ENCODE assay signal across 23 mouse cellular contexts in the genomic region with DNA sequence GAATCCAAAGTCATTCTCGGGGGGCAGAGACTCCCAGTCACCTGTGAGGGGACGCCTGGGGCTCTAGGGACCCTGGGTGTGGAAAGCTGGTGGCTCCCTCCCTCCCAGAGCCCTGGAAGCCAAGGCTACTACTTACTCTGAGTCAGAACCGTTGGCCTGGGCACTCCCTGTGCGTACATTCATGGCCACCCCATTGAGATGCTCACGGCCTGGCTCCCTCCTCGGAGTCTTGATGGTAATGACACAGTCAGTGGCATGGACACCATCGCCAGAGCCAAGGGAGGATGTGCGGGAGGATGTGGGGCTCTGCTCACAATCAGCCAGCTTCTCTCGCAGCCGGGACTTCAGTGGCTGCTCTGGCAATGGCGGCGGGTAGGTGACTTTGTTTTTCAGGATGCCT. TPM values are rescaled to one million over a fixed set of nuclear protein-coding genes. Genes with fewer than 3 reads are reported as not detected.
DNase-seq lines count a peak whose midpoint lies in the region; ATAC-seq and TF ChIP-seq lines count a peak whose summit lies in the region.
"Had no signal": no experiment of that assay in that cellular context is flagged by ENCODE, and none has a peak within 500 bp of the region (broad histone marks: within the 10 kb centered on the region; RNA-seq: fewer than 3 reads in every experiment).

No protein-coding gene starts in this region.

- H3K36me3 ChIP-seq in forebrain, embryonic 15.5 days, result peaks cover 17% of the 10 kb centered on the region
- H3K36me3 ChIP-seq in forebrain, embryonic 14.5 days (ENCODE audit: control insufficient read depth, insufficient read depth, low read length), result peaks cover 85% of the 10 kb centered on the region
- H3K36me3 ChIP-seq in ES-Bruce4 (ENCODE audit: control insufficient read depth, insufficient read depth, low read length, poor library complexity, severe bottlenecking), result no peaks in the 10 kb centered on the region
- H3K36me3 ChIP-seq in intestine, postnatal 0 days (ENCODE audit: control insufficient read depth, insufficient read depth), result peaks cover 17% of the 10 kb centered on the region

- ATAC-seq in forebrain, embryonic 15.5 days (replicated peaks), result no peak
- no peak for ATAC-seq in forebrain, embryonic 14.5 days
- ATAC-seq in intestine, postnatal 0 days, result no peak
- ATAC-seq: hindbrain, postnatal 0 days; inflammation-experienced regulatory T-cells, adult 6 months; intestine, embryonic 16.5 days; Patski had no signal

- DNase-seq in adrenal gland, postnatal 10 days, result peak; percentile 29
- DNase-seq in adrenal gland, adult (ENCODE audit: inconsistent age in 2 of 2, low spot score in 1 of 2), result no peak
- no peak for DNase-seq in forebrain, embryonic 14.5 days (ENCODE audit: low spot score)
- DNase-seq: B cell, adult 2 months; cerebellum, adult 18-20 months; cerebellum, adult 9-10 months; forebrain, postnatal 0 days; gastrocnemius, adult 2 months; gastrocnemius, postnatal 14 days; heart, adult 11 months; kidney, adult 2 months had no signal

- TF ChIP-seq POLR2A in ES-Bruce4 (IDR thresholded peaks at IDR 0.05; ENCODE audit: insufficient read depth, low read length), result no peak

- no peak overlapping the region for H3K9ac ChIP-seq in forebrain, embryonic 15.5 days (replicated peaks)
- H3K9ac ChIP-seq in forebrain, embryonic 14.5 days (ENCODE audit: low read length), result no peak overlapping the region
- no peak overlapping the region for H3K9ac ChIP-seq in ES-Bruce4 (ENCODE audit: low read depth, poor library complexity, severe bottlenecking)
- no peak overlapping the region for H3K9ac ChIP-seq in intestine, postnatal 0 days (ENCODE audit: low read depth, low read length)
- H3K9ac ChIP-seq: forebrain, postnatal 0 days; hindbrain, embryonic 12.5 days had no signal

- H3K9me3 ChIP-seq in forebrain, embryonic 15.5 days, result no peaks in the 10 kb centered on the region
- no peaks in the 10 kb centered on the region for H3K9me3 ChIP-seq in forebrain, embryonic 14.5 days (replicated peaks; ENCODE audit: control insufficient read depth, low read length)
- no peaks in the 10 kb centered on the region for H3K9me3 ChIP-seq in ES-Bruce4 (replicated peaks; ENCODE audit: control insufficient read depth, insufficient read depth, low read length, poor library complexity, severe bottlenecking)
- H3K9me3 ChIP-seq in intestine, postnatal 0 days (ENCODE audit: control insufficient read depth), result no peaks in the 10 kb centered on the region
- H3K9me3 ChIP-seq: forebrain, embryonic 10.5 days; G1E; hindbrain, embryonic 12.5 days had no signal

- H3K4me3 ChIP-seq in forebrain, embryonic 15.5 days, result no peak overlapping the region
- no peak overlapping the region for H3K4me3 ChIP-seq in forebrain, embryonic 14.5 days (ENCODE audit: low read depth, low read length)
- H3K4me3 ChIP-seq in ES-Bruce4 (ENCODE audit: low read depth, low read length), result peak overlapping the region; percentile 13
- H3K4me3 ChIP-seq in intestine, postnatal 0 days (ENCODE audit: low read depth, low read length), result no peak overlapping the region
- H3K4me3 ChIP-seq: forebrain, embryonic 10.5 days; gastrocnemius, adult 2 months; hindbrain, embryonic 12.5 days had no signal

- no peak overlapping the region for H3K4me2 ChIP-seq in forebrain, embryonic 15.5 days (replicated peaks)
- H3K4me2 ChIP-seq in forebrain, embryonic 14.5 days (ENCODE audit: low read length), result no peak overlapping the region
- H3K4me2 ChIP-seq in intestine, postnatal 0 days (replicated peaks; ENCODE audit: low read depth), result no peak overlapping the region
- H3K4me2 ChIP-seq: heart, embryonic 11.5 days; hindbrain, embryonic 12.5 days had no signal

- H3K27ac ChIP-seq in forebrain, embryonic 15.5 days (replicated peaks), result peak overlapping the region; percentile 42; the same call in 1 of the 2 replicates
- no peak overlapping the region for H3K27ac ChIP-seq in forebrain, embryonic 14.5 days (ENCODE audit: low read depth, low read length)
- no peak overlapping the region for H3K27ac ChIP-seq in ES-Bruce4 (ENCODE audit: insufficient read depth, low read length)
- no peak overlapping the region for H3K27ac ChIP-seq in intestine, postnatal 0 days (ENCODE audit: low read depth, low read length)
- H3K27ac ChIP-seq: forebrain, embryonic 10.5 days; gastrocnemius, adult 2 months; hindbrain, embryonic 12.5 days; hindbrain, postnatal 0 days had no signal

- no peaks in the 10 kb centered on the region for H3K27me3 ChIP-seq in forebrain, embryonic 15.5 days
- H3K27me3 ChIP-seq in forebrain, embryonic 14.5 days (replicated peaks; ENCODE audit: control insufficient read depth, insufficient read depth, low read length), result no peaks in the 10 kb centered on the region
- H3K27me3 ChIP-seq in ES-Bruce4 (ENCODE audit: control insufficient read depth, insufficient read depth, low read length, poor library complexity, severe bottlenecking), result no peaks in the 10 kb centered on the region
- no peaks in the 10 kb centered on the region for H3K27me3 ChIP-seq in intestine, postnatal 0 days (replicated peaks; ENCODE audit: control insufficient read depth, insufficient read depth, low read length)
- H3K27me3 ChIP-seq: CH12.LX; hindbrain, embryonic 12.5 days; Patski had no signal

- no peak for TF ChIP-seq EP300 in ES-Bruce4 (IDR thresholded peaks at IDR 0.05; ENCODE audit: insufficient read depth, low read depth, low read length)

- H3K4me1 ChIP-seq in forebrain, embryonic 15.5 days, result 0 out of 2 replicates have a peak, but pooled peaks cover 4% of the 10 kb centered on the region
- H3K4me1 ChIP-seq in forebrain, embryonic 14.5 days (ENCODE audit: control insufficient read depth, insufficient read depth, low read length), result no peaks in the 10 kb centered on the region
- no peaks in the 10 kb centered on the region for H3K4me1 ChIP-seq in ES-Bruce4 (ENCODE audit: control insufficient read depth, insufficient read depth, low read length)
- no peaks in the 10 kb centered on the region for H3K4me1 ChIP-seq in intestine, postnatal 0 days (replicated peaks; ENCODE audit: control insufficient read depth, insufficient read depth, low read length)

- no peak for TF ChIP-seq CTCF in ES-Bruce4 (IDR thresholded peaks at IDR 0.05; ENCODE audit: low read depth, low read length)
- TF ChIP-seq CTCF in intestine, postnatal 0 days (IDR thresholded peaks at IDR 0.05; ENCODE audit: low read depth), result no peak

- 78% methylated on average over 12 of the region's 12 CpGs for WGBS in forebrain, embryonic 15.5 days
- WGBS in forebrain, embryonic 14.5 days, result 84% methylated on average over 12 of the region's 12 CpGs
- WGBS in intestine, postnatal 0 days, result 85% methylated on average over 12 of the region's 12 CpGs

RNA-seq across cellular contexts. Expression of a gene that starts 21.7 kb away (rescaled TPM):
- 10 to 100 TPM; 27.9 to 39.9 TPM for total RNA-seq in adrenal gland, postnatal 10 days (2021)
- polyA plus RNA-seq in forebrain, embryonic 15.5 days (2015; fragmentation: Nextera tagmentation; extraction: Ambion mirVana), result 51.6 and 54.0 TPM in 2 replicates
- polyA plus RNA-seq in forebrain, embryonic 14.5 days (2014; fragmentation: Nextera tagmentation; extraction: Ambion mirVana), result 33.5 and 39.5 TPM in 2 replicates
- polyA plus RNA-seq in ES-Bruce4 (2011; ENCODE audit: insufficient read depth, insufficient read length, low read depth, missing spikeins), result 9.1 and 10.0 TPM in 2 replicates
- 13.6 and 14.4 TPM in 2 replicates for polyA plus RNA-seq in intestine, postnatal 0 days (2015; fragmentation: Nextera tagmentation; extraction: Ambion mirVana)

RNA-seq across cellular contexts. Expression of a gene that starts 41.3 kb away (rescaled TPM):
- total RNA-seq in adrenal gland, postnatal 10 days (2021), result 1 to 10 TPM; 4.5 to 5.1 TPM
- 14.6 and 15.7 TPM in 2 replicates for polyA plus RNA-seq in forebrain, embryonic 15.5 days (2015; fragmentation: Nextera tagmentation; extraction: Ambion mirVana)
- 14.3 and 15.7 TPM in 2 replicates for polyA plus RNA-seq in forebrain, embryonic 14.5 days (2014; fragmentation: Nextera tagmentation; extraction: Ambion mirVana)
- 134 and 138 TPM in 2 replicates for polyA plus RNA-seq in ES-Bruce4 (2011; ENCODE audit: insufficient read depth, insufficient read length, low read depth, missing spikeins)
- polyA plus RNA-seq in intestine, postnatal 0 days (2015; fragmentation: Nextera tagmentation; extraction: Ambion mirVana), result 4.2 and 4.6 TPM in 2 replicates
